Mouse (Mus musculus): ENCODE data around the gene B3gat3. TPM values are rescaled to one million over a fixed set of nuclear protein-coding genes. Genes with fewer than 3 reads are reported as not detected.
"Not testable (repeated sequence)": the region's sequence is repeated elsewhere in the genome, so short reads cannot be mapped to it uniquely, and the experiment has no call there.

Gene B3gat3
- polyA plus RNA-seq, 1 experiment from 2014 or later: 96.1 TPM

GRCm38 (mm10) chr19:8952241-8952640, 32.1 kb downstream of the B3gat3 start:
- H3K9me3 ChIP-seq: no peaks in the 10 kb centered on the region
- H3K27me3 ChIP-seq (replicated peaks): no peaks in the 10 kb centered on the region
- H3K4me3 ChIP-seq: no peak overlapping the region
- H3K4me1 ChIP-seq: peaks cover 31% of the 10 kb centered on the region
- H3K36me3 ChIP-seq (replicated peaks): peaks cover 35% of the 10 kb centered on the region
- no peak overlapping the region for H3K9ac ChIP-seq
- peak overlapping the region; percentile 89 for H3K27ac ChIP-seq
- no peak overlapping the region for H3K4me2 ChIP-seq
- no peak for ATAC-seq (replicated peaks)
- 74% methylated on average over 9 of the region's 9 CpGs for WGBS

GRCm38 (mm10) chr19:8953135-8954039, 33.2 kb downstream of the B3gat3 start, which contains the start of gene Tut1:
Gene Tut1 (plus strand): TSS chr19:8953847.
- no peaks in the 10 kb centered on the region for H3K9me3 ChIP-seq
- 2% methylated on average over 46 of the region's 46 CpGs for WGBS
- peak; percentile 95 for ATAC-seq (replicated peaks)
- H3K9ac ChIP-seq: peak within 1 kb of the TSS; percentile 54
- peaks cover 31% of the 10 kb centered on the region for H3K4me1 ChIP-seq
- peak within 1 kb of the TSS; percentile 79 for H3K4me3 ChIP-seq
- H3K36me3 ChIP-seq (replicated peaks): peaks cover 30% of the 10 kb centered on the region
- peak within 1 kb of the TSS; percentile 89 for H3K4me2 ChIP-seq
- peak within 1 kb of the TSS; percentile 89 for H3K27ac ChIP-seq
- no peaks in the 10 kb centered on the region for H3K27me3 ChIP-seq (replicated peaks)

GRCm38 (mm10) chr19:8954171-8954570, 34.0 kb downstream of the B3gat3 start:
- WGBS: 10% methylated on average over 9 of the region's 9 CpGs

DNA sequence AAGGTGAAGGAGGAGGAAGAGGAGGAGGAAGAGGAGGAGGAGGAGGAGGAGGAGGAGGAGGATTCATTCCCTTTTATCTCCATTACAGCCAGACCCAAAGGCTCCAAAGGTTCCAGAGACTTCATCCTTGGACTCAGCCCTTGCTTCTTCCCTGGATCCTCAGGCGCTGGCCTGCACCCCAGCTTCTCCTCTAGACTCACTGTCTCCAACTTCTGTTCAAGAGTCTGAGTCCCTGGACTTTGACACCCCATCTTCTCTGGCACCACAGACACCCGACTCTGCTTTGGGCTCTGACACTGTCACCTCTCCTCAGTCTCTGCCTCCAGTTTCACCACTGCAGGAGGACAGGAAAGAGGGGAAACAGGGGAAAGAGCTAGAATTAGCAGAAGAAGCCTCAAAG, 42.1 kb downstream of the B3gat3 start:
- H3K27me3 ChIP-seq (replicated peaks): no peaks in the 10 kb centered on the region
- no peak overlapping the region for H3K4me3 ChIP-seq
- no peak overlapping the region for H3K27ac ChIP-seq
- H3K9me3 ChIP-seq: no peaks in the 10 kb centered on the region
- no peak overlapping the region for H3K9ac ChIP-seq
- no peak for ATAC-seq (replicated peaks)
- WGBS: 97% methylated on average over 2 of the region's 2 CpGs
- H3K4me2 ChIP-seq: no peak overlapping the region
- peaks cover 55% of the 10 kb centered on the region for H3K36me3 ChIP-seq (replicated peaks)
- H3K4me1 ChIP-seq: peaks cover 10% of the 10 kb centered on the region

More at GRCm38 (mm10) chr19:8954171-8954570, 34.0 kb downstream of the B3gat3 start:
- H3K4me2 ChIP-seq: peak overlapping the region; percentile 89
- peak overlapping the region; percentile 54 for H3K9ac ChIP-seq
- H3K27ac ChIP-seq: peak overlapping the region; percentile 89
- ATAC-seq (replicated peaks): 0 out of 2 replicates have a peak, but pooled peaks have one; percentile 0
- H3K27me3 ChIP-seq (replicated peaks): no peaks in the 10 kb centered on the region
- peaks cover 27% of the 10 kb centered on the region for H3K36me3 ChIP-seq (replicated peaks)
- no peaks in the 10 kb centered on the region for H3K9me3 ChIP-seq
- peaks cover 31% of the 10 kb centered on the region for H3K4me1 ChIP-seq
- peak overlapping the region; percentile 79 for H3K4me3 ChIP-seq

GRCm38 (mm10) chr19:8965075-8965474, 44.9 kb downstream of the B3gat3 start:
- H3K27me3 ChIP-seq (replicated peaks): no peaks in the 10 kb centered on the region
- H3K4me1 ChIP-seq: peaks cover 26% of the 10 kb centered on the region
- 82% methylated on average over 11 of the region's 11 CpGs for WGBS
- peaks cover 43% of the 10 kb centered on the region for H3K36me3 ChIP-seq (replicated peaks)
- H3K9me3 ChIP-seq: no peaks in the 10 kb centered on the region
- no peak for ATAC-seq (replicated peaks)
- no peak overlapping the region for H3K27ac ChIP-seq
- H3K4me2 ChIP-seq: no peak overlapping the region
- H3K4me3 ChIP-seq: no peak overlapping the region
- no peak overlapping the region for H3K9ac ChIP-seq

DNA sequence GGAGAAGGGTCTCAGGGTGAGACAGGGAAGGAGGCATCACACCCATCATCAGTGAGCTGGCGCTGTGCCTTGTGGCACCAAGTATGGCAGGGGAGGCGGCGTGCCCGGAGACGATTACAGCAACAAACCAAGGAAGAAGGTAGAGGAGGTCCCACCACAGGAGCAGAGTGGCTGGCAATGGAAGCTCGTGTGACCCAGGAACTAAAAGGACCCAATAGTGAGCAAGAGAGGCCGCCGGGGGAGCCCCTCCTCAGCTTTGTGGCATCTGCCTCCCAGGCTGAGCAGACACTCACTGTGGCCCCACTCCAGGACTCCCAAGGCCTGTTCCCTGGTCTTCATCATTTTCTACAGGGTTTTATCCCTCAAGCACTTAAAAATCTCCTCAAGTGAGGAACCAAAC, 45.6 kb downstream of the B3gat3 start:
- peak overlapping the region; percentile 60 for H3K4me3 ChIP-seq
- H3K27me3 ChIP-seq (replicated peaks): no peaks in the 10 kb centered on the region
- no peak overlapping the region for H3K9ac ChIP-seq
- H3K9me3 ChIP-seq: no peaks in the 10 kb centered on the region
- ATAC-seq (replicated peaks): no peak
- peaks cover 50% of the 10 kb centered on the region for H3K36me3 ChIP-seq (replicated peaks)
- peak overlapping the region; percentile 77; the same call in 1 of the 2 replicates for H3K27ac ChIP-seq
- H3K4me2 ChIP-seq: peak overlapping the region; percentile 53
- peaks cover 26% of the 10 kb centered on the region for H3K4me1 ChIP-seq
- WGBS: 78% methylated on average over 8 of the region's 8 CpGs

GRCm38 (mm10) chr19:8966198-8966589, 46.0 kb downstream of the B3gat3 start:
- Histone ChIP-seq H3K4me1 (peaks cover 26% of the 10 kb centered on the region), H3K4me3 (peak overlapping the region; percentile 60), H3K27ac (peak overlapping the region; percentile 77), H3K9ac (peak overlapping the region; percentile 28), H3K9me3 (no peaks in the 10 kb centered on the region), H3K27me3 (replicated peaks) (no peaks in the 10 kb centered on the region), H3K4me2 (peak overlapping the region; percentile 53), H3K36me3 (replicated peaks) (peaks cover 54% of the 10 kb centered on the region)
- 46% methylated on average over 5 of the region's 5 CpGs for WGBS
- no peak for ATAC-seq (replicated peaks)

- peak; percentile 98 for ATAC-seq (replicated peaks)
- peak within 1 kb of the TSS; percentile 65 for H3K4me2 ChIP-seq
- peaks cover 58% of the 10 kb centered on the region for H3K36me3 ChIP-seq (replicated peaks)
- WGBS: under 1% methylated on average over 52 of the region's 52 CpGs
- no peaks in the 10 kb centered on the region for H3K27me3 ChIP-seq (replicated peaks)
- peak within 1 kb of the TSS; percentile 60 for H3K4me3 ChIP-seq
- no peaks in the 10 kb centered on the region for H3K9me3 ChIP-seq
- peak within 1 kb of the TSS; percentile 81 for H3K27ac ChIP-seq
- H3K9ac ChIP-seq: peak within 1 kb of the TSS; percentile 54
- peaks cover 26% of the 10 kb centered on the region for H3K4me1 ChIP-seq
Observed at GRCm38 (mm10) chr19:8966590-8967372, 46.6 kb downstream of the B3gat3 start, which contains the start of gene Eef1g. Gene Eef1g (plus strand): TSS chr19:8967041.

GRCm38 (mm10) chr19:8967373-8967743, 47.2 kb downstream of the B3gat3 start:
- Histone ChIP-seq H3K4me2 (peak overlapping the region; percentile 65), H3K4me3 (peak overlapping the region; percentile 60), H3K4me1 (peaks cover 26% of the 10 kb centered on the region), H3K27me3 (replicated peaks) (no peaks in the 10 kb centered on the region), H3K36me3 (replicated peaks) (peaks cover 62% of the 10 kb centered on the region), H3K9me3 (no peaks in the 10 kb centered on the region), H3K9ac (peak overlapping the region; percentile 54), H3K27ac (peak overlapping the region; percentile 81)
- 0% methylated on average over 8 of the region's 8 CpGs for WGBS
- ATAC-seq (replicated peaks): peak; percentile 24

DNA sequence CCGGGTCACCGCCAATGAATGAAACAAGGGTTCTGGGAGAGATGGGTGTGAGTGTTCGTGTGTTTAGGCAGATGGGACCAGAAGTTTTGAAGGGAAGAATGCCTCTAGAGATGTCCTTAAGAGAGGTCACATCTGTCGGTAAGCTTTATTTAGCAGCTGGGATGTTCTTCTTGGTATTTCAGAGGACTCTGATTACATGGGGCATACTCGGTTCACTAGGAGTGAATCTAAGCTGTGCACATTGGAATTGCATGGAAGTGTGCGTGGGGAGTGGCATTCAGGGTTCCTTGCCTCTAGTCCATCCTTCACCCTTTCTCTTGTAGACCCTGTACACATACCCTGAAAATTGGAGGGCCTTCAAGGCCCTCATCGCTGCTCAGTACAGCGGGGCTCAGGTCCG, 47.7 kb downstream of the B3gat3 start:
- Histone ChIP-seq H3K27me3 (replicated peaks) (no peaks in the 10 kb centered on the region), H3K4me1 (peaks cover 26% of the 10 kb centered on the region), H3K9ac (peak overlapping the region; percentile 54), H3K9me3 (no peaks in the 10 kb centered on the region), H3K27ac (peak overlapping the region; percentile 81; the same call in 1 of the 2 replicates), H3K4me2 (peak overlapping the region; percentile 65), H3K4me3 (peak overlapping the region; percentile 60), H3K36me3 (replicated peaks) (peaks cover 64% of the 10 kb centered on the region)
- WGBS: 8% methylated on average over 9 of the region's 9 CpGs
- ATAC-seq (replicated peaks): no peak

GRCm38 (mm10) chr19:8972491-8972890, 52.3 kb downstream of the B3gat3 start:
- not testable (repeated sequence) for H3K4me3 ChIP-seq; H3K27ac ChIP-seq; H3K27me3 ChIP-seq (replicated peaks); H3K9ac ChIP-seq; ATAC-seq (replicated peaks); H3K9me3 ChIP-seq; H3K4me2 ChIP-seq
- 90% methylated on average over 8 of the region's 8 CpGs for WGBS
- peaks cover 16% of the 10 kb centered on the region for H3K4me1 ChIP-seq
- H3K36me3 ChIP-seq (replicated peaks): peaks cover 60% of the 10 kb centered on the region

DNA sequence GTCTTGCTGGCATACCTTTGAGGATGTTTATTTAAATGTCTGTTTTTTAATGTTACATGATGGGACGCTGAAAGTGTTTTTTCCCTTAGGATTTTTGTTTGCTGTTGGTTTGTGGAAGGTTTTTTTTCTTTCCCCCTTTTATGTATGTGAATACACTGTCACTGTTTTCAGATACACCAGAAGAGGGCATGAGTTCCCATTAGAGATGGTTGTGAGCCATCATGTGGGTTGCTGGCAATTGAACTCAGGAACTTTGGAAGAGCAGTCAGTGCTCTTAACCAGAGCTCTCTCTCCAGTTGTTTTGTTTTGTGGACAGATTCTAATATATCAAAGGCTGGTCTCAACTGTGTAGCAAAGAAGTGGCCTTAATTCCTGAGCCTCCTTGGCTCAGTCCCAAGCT, 54.5 kb downstream of the B3gat3 start:
- H3K4me1 ChIP-seq: no peaks in the 10 kb centered on the region
- no peaks in the 10 kb centered on the region for H3K27me3 ChIP-seq (replicated peaks)
- no peaks in the 10 kb centered on the region for H3K9me3 ChIP-seq
- no peak overlapping the region for H3K4me2 ChIP-seq
- no peak overlapping the region for H3K4me3 ChIP-seq
- H3K27ac ChIP-seq: no peak overlapping the region
- H3K9ac ChIP-seq: no peak overlapping the region
- peaks cover 73% of the 10 kb centered on the region for H3K36me3 ChIP-seq (replicated peaks)
- no peak for ATAC-seq (replicated peaks)
- 89% methylated on average over 1 of the region's 1 CpGs for WGBS
